Mouse (Mus musculus): Measurements from ENCODE around the gene Tbc1d9.

- TF ChIP-seq CTCF (IDR thresholded peaks at IDR 0.05; ENCODE audit: control insufficient read depth, insufficient read depth, low read length) (no peak), POLR2A (IDR thresholded peaks at IDR 0.05; ENCODE audit: borderline replicate concordance, control insufficient read depth, low read depth, low read length) (no peak)
Observed at GRCm38 (mm10) chr8:83181851-83182482, 16.8 kb downstream of the Tbc1d9 start.

Data from bone marrow, adult 2 months (tissue).